Mouse (Mus musculus) adrenal gland, adult (tissue): Measurements from ENCODE around the gene H2-D1.

Source experiments
- DNase-seq, 2 experiments: peaks; one replicate each; pipeline ENCODE4 v3.0.0; 2022 to 2023; ENCODE audit warnings: low spot score in 1 of 2; ENCODE audit not compliant: inconsistent age in 2 of 2

Gene H2-D1

DNA sequence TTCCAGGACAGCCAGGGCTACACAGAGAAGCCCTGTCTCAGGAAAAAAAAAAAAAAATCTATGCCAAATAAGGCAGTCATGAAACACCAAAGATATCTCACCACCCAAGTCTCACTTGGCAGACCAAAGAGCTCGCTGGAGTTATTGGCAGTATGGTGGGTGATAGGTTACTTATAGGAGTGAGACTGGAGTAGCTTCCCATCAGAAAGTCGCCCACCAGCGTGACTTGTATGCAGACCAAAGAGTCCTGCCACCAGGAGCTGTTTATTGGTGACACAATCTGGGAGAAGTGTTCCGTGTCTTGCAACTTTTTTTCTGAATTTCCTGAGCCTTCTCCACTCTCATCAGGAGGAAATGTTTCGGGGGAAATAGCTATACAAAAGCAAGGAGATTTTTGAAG is 22.8 kb upstream of the H2-D1 start:
- peak; percentile 20 to 43 for DNase-seq

DNA sequence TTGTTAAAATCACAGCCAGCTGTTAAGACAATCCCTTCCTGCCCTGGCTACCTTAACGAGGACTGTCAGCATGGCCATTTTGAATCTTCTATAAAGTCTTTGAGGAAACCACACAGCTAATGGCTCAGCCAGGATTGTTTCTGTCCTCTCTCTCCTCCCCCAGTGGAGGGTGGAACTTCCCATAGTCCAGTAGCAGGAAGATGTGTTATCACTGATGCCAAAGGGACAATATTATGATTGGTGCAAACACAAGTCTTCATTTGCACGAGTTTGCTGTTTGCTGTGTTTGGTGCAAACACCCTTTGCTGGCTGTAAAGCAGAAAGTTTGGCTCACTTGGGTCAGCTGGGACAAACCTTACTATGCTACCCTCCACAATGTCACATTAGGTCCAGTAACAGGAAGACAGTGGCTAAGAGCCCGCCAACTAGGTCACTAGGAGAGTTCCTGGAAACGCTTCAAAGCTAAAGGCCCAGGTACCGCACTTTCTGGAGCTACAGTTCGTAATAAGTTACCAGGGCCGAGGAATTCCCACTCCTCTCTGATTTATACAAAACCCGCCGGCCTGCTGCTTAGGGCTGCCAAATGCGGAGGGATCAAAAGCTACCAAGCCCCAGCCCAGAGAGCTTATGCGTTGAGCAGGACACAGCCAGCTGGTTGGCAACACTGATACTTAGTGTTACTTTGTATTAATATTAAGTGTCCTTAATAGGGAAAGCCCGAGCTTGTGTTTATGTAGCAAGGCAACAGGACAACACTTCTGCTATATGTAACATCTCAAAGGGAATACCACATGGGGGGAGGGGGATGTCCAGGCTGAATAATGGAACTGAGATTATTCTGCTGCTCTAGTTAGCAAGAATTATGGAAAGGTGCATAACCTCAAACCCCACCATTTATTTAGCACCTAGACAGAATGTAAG is 21.9 kb upstream of the H2-D1 start:
- DNase-seq = peak; percentile 49 to 59

GRCm38 (mm10) chr17:35241305-35242014 is 21.1 kb upstream of the H2-D1 start, which contains the start of gene Ddx39b:
Gene Ddx39b (plus strand): TSS chr17:35241746.
- DNase-seq = peak; percentile 98 to 99

GRCm38 (mm10) chr17:35242015-35242941 is 20.3 kb upstream of the H2-D1 start:
- DNase-seq = peak; percentile 78 to 90

- peak; percentile 58 to 77 for DNase-seq
Observed at GRCm38 (mm10) chr17:35243086-35243485, 19.4 kb upstream of the H2-D1 start.

GRCm38 (mm10) chr17:35244999-35245398 is 17.5 kb upstream of the H2-D1 start:
- no peak for DNase-seq

DNA sequence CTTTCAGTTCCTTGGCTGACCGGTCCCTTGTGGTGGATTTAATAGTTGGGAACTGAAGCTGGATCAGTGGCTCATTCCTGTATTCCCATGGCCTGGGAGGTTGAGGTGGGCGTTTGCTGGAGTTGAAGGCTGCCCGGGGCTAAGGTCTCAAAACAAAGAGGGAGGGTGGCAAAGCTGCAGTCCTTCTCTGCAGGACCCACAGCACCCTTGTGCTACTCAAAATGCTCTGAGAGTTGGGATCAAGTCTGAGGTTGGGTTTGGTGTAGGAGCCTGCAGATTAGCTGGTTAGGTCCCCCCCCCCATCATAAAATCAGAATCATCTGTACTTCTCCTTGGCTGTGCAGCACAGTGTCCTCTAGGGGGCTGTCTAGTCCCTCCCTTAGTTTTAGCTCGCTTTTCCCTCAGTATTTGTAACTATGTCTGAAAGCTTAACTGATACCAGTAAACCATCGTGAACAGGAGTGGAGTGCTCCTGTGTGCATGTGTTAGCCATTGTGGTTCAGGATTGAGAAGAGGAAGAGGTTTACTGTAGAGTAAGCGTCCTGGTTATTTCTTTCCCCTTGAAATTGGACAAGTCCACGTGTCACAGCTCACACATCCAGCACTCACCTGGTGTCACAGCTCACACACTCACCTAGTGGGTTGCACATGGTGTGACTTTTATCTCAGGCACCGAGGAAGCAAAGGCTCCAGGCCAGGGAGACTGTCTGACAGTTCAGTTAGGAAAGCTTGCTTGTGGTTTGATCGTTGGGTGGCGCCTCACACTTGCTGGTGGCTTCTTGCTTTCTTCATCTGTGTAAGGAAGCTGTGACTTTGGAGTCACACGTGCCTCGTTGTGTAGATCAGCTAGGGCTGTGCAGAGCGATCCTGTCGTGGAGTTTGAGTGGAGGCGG is 16.6 kb upstream of the H2-D1 start:
- peak; percentile 16 to 57 for DNase-seq

GRCm38 (mm10) chr17:35247144-35247543 is 15.4 kb upstream of the H2-D1 start:
- peak in 1 of 2 experiments; percentile 40 for DNase-seq

- peak in 1 of 2 experiments; percentile 32 for DNase-seq
Observed at GRCm38 (mm10) chr17:35248986-35249385, 13.5 kb upstream of the H2-D1 start.

- peak in 1 of 2 experiments; percentile 43 for DNase-seq
Observed at GRCm38 (mm10) chr17:35249451-35250197, 12.9 kb upstream of the H2-D1 start.

DNA sequence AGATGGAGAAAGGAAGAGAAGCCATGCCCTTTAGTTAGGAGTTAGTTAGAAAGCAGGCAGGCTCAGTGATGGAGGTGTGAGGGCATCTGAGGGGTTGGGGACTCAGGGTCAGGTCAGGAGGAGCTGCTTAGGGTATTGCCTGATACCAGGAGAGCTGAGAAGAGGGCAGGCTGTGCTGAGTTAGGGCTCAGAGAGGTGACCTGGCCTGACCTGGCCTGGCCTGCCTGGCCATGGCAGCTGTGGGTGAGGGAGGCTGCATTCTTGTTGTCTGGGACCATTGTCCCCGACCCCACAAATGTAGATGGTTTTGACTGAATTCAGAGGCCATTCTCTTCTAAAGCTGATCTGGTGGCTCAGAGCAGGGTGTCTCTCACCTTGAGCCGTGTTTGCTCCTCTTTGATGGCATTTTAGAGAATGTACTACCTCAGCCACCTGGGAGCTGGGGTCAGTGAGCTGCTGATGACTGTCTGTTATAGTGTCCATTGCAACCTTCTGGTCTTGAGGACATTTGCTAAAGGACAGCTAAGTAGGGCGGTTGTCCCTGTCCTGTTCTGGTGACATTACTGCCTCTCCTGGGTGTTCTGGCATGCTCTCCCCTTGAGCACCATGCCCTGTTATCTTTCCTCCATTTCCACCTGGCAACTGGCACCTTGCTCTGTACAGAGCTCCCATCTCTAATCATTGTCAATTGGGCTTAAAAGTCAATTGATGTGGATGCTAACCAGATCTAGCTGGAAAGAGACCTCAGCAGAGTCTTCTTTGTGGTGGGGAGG is 12.0 kb upstream of the H2-D1 start:
- DNase-seq = peak; percentile 13 to 58

GRCm38 (mm10) chr17:35251162-35251719 is 11.3 kb upstream of the H2-D1 start:
- DNase-seq = peak; percentile 27 to 55

DNA sequence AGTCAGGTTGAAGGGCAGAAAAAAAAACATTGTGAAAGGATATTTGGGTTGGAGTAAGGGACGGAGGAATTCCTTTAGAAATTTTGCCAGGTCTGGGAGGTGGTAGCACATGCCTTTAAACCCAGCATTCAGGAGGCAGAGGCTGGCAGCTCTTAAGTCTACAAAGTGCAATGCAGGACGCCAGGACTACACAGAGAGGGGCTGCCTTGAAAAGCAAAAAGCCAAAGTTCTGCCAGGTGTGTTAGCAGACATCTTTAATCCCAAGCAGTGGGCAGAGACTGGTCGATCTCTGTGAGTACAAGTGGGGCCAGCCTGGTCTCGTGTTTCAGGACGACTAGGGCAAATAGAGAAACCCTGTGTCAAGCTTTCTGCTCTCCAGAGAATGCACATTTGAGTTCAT is 10.5 kb upstream of the H2-D1 start:
- peak; percentile 9 to 49 for DNase-seq

- DNase-seq = peak; percentile 38 to 73
Observed at GRCm38 (mm10) chr17:35252619-35253292, 9.8 kb upstream of the H2-D1 start.

DNA sequence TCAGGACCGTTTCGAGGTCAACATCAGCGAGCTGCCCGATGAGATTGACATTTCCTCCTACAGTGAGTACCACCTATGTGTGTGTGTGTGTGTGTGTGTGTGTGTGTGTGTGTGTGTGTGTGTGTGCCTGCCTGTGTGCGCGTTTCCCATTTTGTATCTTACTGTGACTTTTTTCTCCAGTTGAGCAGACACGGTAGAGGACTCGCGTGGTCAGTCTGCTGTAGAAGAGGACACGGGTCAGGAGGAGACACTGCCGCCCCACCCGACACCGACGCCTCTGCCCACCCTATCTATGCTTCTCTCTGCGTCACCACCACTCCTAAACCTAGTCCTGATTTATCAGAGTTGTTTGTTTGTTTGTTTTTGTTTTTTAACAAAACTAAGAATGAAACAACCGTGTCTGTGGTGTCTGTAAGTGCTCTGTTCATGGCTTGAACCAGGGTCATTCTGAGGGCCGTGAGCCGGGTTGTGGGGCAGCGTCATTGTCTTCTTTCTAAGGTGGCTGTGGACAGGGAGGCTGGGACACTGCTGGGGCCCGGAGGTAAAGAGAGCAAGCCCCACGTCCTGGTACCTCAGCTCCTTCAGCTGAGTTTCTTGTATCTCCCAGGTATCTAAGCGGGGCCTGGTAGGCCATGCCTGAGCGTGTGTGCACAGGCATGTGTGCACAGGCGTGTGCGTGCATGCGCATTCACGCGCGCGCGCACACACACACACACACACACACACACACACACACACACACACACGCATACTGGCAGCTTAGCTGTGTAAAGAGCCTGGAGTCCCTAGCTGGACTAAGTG is 9.0 kb upstream of the H2-D1 start:
- peak; percentile 21 to 56 for DNase-seq

DNA sequence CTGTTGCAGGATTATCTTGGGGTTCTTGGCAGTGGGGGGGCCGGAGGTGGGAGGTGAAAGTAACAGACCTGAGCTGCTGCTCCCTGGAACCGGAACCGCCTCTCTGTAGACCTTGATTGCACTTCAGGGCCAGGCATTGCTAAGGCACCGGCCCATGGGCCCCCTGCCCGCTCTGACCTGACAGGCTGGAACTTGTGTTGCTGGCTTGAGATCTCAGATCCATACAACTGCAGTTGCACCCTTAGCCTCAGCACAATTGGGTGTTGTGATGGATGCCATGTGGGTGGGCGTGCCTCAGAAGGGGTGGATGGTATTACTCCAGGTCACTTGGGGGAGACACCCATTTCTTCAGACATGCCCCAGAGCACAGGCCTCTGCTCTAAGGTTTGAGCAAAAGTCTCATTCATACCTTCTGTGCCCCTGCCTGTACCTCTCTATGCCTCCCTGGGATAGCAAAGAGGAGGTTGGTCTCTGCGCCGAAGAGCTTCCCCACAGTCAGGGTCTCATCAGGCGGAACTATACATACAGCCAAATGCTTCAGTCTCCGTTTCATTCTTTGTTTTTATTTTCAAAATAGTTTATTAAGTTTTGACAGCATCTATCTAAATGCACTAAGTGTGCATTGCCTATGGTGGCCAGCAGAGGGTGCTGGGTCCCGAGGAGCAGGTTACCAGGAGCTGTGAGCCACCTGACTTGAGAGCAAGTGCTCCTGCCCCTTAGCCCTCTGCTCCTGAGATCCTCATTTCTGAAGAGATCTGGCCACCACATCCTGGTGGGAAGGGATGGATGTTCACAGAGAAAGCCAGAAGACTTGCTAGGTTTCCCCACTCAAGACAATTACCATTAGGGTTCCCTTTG is 8.1 kb upstream of the H2-D1 start:
- DNase-seq = peak; percentile 65 to 87
